Mouse (Mus musculus): ENCODE results near the gene Hoxc5.

Hoxc5 gene

DNA sequence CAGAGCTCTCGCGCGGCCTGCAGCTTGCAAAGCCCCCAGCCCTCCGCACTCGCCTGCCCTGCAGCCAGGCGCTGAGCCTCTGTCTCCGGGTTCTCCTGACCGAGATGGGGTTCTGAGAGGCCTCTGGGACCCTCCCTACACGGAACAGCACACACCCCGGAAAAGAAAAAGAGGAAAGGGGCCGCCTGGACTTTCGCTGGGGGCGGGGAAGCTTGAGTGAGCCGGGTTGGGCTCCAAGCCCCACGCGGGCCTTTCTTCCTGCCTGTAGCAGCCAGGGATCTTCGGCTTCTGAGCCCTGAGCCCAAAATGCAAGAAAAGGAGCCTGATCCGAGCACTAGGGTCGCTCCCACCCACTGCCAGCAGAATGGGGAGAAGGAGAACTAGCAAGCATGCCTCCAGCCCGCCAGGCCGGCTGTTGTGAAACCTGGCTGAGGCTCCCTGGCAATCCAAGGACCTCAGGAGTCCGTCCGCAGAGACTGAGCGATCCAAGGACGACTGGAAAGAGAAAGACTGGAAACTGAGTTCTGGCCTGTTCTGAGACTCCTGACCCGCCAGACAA is 44.8 kb downstream of the Hoxc5 start:
- DNase-seq, result no peak

GRCm38 (mm10) chr15:103013238-103013984 is 46.2 kb downstream of the Hoxc5 start:
- peak; percentile 30 for DNase-seq

DNA sequence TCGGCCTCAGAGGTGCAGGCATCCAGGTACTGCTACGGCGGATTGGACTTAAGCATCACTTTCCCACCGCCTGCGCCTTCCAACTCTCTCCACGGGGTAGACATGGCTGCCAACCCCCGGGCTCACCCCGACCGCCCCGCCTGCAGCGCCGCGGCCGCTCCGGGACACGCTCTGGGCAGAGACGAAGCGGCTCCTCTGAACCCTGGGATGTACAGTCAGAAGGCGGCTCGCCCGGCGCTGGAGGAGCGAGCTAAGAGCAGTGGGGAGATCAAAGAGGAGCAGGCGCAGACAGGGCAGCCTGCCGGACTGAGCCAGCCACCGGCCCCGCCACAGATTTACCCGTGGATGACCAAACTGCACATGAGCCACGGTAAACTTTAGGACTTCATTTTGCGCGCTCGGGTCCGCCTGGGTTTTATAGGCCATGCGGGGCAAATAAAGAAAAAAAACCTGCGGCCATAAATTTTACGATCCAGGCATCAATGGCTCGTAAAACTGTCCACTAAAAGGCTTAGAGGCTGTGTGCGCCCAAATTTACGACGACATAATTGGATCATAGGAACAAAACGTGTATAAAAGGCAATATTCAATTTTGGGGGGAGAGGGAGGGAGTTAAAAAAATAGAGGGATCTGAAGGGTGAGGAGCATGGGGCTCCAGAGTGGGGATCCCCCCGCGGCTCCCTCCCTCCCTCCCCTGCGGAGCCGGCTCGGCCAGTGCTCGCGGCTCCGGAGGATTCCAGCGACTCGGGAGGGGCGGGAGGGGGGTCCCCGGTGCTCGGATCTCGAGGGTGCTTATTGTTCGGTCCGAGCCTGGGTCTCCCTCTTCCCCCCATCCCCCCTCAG is 47.1 kb downstream of the Hoxc5 start:
- DNase-seq, result no peak

GRCm38 (mm10) chr15:103015009-103015399 is 47.8 kb downstream of the Hoxc5 start:
- DNase-seq, result no peak

GRCm38 (mm10) chr15:103015406-103016166 is 48.3 kb downstream of the Hoxc5 start:
- DNase-seq, result no peak

GRCm38 (mm10) chr15:103018636-103019035 is 51.4 kb downstream of the Hoxc5 start, which contains the start of gene Hoxc4:
Gene Hoxc4 (plus strand): TSS chr15:103018934.
- no peak for DNase-seq

DNA sequence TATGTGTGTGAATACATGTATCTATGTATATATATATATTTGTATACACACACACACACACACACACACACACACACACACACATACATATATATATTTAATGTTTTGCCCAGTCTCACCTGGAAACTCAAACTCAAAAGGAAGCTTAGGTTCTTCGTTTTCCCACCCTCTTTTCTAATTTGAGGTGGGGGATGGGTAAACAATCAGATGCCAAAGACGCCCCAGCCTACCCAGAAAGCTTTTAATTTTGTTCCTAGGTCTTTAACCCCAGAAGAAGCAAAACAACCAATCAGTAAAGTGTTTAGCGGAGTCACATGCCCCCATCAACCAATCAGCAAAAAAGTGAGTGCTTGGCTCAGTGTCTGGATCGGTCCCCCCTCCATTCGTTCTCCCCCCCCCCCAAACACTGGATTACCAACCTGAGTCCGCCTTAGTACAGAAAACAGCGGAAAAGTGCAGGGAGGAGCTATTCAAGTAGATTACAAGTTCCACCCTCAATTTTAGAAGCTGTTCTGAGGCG is 53.7 kb downstream of the Hoxc5 start:
- DNase-seq, result no peak

- DNase-seq, result no peak
Observed at GRCm38 (mm10) chr15:103021544-103021943, 54.3 kb downstream of the Hoxc5 start.

DNA sequence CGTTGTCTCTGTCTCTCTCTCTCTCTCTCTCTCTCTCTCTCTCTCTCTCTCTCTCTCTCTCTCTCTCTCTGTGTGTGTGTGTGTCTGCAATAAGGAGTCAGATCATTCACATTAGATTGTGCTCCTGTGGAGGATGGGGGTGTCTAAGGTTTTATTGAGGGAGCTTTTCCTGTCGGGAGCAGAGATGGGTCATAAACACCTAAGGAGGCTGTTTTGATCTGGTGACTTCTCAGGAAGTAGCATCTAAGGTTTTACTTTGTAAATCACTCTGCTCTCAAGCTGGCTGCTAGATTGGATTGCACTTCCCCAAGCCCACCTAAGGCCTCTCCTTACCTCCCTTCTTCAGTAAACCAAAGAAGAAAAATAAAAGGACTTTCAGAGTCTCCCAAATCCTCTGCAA is 56.9 kb downstream of the Hoxc5 start:
- no peak for DNase-seq

DNA sequence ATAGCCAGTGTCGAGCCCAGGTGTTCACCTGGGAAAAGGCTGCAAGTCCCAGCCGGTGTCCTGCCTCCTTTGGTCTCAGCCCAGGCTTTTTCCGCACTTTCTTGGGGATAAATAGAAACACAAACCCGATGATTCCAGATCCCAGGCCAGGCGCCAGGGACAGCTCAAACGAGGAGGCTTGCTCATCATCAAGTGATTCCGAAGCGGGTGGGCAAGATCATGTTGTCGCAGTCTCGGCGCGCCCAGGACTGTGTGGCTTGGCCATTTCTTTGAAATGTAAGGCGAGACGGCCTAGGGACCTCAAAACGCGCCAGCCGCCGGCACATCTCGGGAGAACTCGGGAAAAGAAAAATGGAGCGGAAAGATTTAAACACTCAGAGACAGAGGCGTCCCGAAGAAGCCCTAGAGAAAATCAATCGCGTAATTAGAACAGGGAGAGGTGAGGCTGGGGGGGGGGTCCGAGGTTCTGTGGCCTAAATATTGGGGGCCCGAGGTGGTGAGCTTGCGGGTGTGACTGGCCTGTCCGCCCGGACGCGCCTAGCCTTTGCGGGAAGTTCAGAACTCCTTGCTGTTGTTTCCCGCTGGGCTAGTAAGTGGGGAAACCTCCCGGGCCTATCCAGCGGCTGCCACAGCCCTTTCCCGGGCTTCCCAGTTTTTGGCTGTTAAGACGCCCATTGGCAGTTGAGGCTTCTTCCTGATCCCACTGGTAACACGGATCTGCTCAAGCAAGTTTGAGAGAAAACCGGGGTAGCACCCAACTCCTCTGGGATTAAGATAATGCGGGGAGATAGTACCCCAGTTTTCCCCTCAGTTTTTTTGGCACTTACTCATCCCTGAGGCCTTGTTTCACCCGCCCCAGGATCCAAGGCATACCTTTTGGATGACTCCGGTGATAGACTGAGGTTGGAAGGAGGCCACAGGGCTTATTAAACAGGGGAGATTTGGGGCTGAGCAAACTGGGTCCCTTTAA is 60.3 kb downstream of the Hoxc5 start:
- DNase-seq, result no peak

- DNase-seq, result no peak
Observed at GRCm38 (mm10) chr15:103028916-103029512, 61.8 kb downstream of the Hoxc5 start.

DNA sequence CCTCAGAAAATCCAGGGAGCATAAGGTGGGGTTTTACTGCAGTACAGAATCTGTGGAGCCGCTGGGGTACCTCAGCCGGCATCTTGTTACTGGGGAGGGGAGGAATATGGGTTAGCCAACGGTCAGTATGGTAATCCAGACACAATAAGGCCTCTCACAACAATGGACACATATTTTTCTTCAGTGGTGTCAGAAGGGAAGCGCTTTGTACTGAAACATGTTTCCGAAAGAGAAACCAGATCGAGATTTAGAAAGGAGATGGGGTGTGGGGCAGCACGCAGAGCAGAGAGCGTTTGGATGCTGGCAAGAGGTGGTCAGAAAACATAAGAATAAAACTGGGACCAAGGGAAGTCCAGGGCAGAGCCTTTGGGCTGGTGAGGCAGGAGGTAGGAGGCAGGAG is 62.9 kb downstream of the Hoxc5 start:
- no peak for DNase-seq

- no peak for DNase-seq
Observed at GRCm38 (mm10) chr15:103032167-103032566, 64.9 kb downstream of the Hoxc5 start.

- DNase-seq, result no peak
Observed at GRCm38 (mm10) chr15:103032646-103033575, 65.7 kb downstream of the Hoxc5 start.

DNA sequence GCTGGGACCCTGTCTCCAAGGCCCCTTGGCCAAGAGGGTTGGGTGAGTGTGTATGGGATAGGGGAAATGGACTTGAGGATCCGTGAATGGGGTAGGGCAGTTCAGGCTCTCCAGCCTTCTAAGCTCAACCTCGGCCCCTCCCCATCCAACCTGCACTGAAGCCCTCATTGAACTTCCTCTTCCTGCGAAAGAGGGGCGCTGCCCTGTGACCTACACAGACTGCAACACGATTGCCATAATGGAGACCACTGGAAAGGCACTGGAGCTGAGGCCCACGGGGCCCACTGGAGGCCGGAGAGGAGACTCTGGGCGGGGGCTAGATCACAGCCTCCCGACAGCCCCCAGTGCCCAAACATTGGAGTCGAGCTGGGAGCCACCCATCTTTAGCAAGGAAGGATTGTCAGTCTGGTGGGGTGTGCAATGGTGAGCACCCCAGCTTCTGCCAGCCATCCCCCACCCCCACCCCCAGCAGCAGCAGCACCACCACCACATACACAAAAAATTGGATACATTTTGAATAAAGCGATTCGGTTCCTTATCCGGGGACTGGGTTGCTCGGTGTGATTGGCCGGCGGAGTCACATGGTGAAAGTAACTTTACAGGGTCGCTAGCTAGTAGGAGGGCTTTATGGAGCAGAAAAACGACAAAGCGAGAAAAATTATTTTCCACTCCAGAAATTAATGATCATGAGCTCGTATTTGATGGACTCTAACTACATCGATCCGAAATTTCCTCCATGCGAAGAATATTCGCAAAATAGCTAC is 67.0 kb downstream of the Hoxc5 start:
- no peak for DNase-seq

DNA sequence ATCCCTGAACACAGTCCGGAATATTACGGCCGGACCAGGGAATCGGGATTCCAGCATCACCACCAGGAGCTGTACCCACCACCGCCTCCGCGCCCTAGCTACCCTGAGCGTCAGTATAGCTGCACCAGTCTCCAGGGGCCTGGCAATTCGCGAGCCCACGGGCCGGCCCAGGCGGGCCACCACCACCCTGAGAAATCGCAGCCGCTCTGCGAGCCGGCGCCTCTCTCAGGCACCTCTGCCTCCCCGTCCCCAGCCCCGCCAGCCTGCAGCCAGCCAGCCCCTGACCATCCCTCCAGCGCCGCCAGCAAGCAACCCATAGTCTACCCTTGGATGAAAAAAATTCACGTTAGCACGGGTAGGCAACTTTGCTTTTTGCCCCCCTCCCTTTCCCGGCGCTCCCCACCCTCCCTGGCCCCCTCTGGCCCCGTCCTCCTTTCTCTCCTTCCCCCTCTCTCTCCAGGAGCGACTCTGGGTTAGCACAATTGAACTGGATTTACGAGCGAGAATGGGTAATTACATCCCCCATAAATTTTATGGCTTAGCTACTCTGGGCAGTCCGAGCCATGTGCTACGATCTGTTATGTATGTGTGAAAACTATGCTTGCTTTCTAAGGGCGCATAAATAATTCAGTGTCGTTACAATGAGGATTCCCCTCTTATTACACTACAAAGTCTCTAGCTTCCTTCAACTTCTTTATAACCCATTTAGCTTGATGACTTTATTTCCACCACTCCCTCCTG is 67.7 kb downstream of the Hoxc5 start:
- no peak for DNase-seq

GRCm38 (mm10) chr15:103035548-103035881 is 68.3 kb downstream of the Hoxc5 start:
- DNase-seq, result no peak

DNA sequence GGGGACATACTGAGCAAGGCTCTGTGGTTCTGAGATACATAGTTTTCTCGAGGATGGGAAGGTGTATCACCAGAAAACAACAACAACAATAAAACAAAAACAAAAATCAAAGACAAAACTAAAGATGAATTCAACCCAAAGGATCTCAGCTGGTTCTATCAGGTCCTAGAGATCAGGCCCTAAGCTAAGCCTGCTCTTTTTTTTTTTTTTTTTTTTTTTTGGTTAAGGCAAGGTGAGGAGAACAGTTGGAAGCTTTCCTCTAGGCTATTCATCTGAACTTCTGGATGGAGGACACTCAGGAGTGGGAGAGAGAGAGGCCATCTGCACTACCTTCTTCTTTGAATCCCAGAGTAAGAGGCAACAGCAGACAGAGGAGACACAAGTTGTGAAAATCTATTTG is 70.3 kb downstream of the Hoxc5 start:
- no peak for DNase-seq
